Mouse (Mus musculus): ENCODE measurements around the gene Phf2.
A peak's percentile ranks its signal among the peaks of the same experiment; 100 is the strongest.

Gene Phf2

DNA sequence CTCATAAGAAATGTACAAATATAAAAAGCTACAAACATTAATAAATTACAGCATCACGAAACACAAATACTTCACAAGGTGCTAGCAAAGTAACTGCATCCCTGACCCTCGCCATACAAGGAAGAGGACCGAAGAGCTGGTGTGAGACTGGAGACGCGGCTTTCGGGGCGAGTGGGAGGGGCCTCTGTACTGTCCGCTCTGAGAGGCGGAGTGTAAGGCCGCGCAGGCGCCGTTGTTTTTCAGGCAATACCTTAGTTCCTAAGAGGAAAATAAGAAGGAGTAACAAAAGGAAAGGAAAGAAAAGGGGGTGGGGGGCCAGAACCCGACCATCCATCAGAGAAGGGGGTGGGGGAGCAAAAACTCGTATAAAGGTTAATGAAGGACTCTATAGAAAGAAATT lies 68.7 kb downstream of the Phf2 start:
- no peak for DNase-seq (ENCODE audit: low spot score)

- peak; percentile 72 for DNase-seq (ENCODE audit: low spot score)
These were observed 69.9 kb downstream of the Phf2 start for GRCm38 (mm10) chr13:48800850-48801546.

DNA sequence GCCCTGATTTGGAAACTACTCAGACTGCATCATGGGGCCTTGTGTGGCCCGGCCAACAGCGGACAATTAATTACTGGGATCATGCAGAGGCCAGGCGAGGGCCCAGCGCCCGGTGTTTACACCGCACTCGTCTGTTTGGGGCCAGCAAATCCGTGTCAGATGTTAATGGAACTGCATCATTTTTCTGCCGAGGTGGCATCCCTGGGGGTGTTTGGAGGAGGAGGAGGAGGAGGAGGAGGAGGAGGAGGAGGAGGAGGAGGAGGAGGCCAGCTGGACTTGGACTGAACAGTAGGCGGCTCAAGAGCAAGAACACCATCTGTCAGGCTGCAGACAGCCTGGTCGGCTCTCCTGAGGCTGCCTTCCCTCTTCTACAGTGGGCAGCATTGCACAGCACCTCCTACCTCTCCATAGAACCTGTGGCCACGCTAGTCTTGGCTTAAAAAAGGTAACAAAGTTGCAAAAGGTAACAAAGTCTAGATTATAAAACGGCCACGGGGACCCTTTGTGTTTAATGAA lies 72.6 kb downstream of the Phf2 start:
- peak; percentile 38 for DNase-seq (ENCODE audit: low spot score)

DNA sequence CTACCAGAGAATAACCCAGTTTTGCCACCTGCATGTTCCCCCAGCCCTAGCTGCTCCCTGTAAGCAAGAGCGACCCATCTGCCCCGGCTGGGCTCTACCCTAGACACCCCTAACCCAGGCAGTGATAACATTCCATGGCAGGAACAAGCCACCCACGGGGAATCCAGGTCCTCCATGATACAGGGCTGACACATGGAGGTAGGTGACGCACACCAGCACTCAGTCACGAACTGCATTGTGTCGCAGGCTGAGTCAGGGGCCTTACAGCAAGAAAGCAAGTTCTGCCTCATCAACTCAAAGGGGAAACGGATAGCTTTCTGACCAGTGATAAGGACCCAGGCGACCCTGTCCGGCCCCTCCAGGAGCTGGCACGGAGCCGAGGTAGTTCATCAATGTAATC lies 74.0 kb downstream of the Phf2 start:
- DNase-seq (ENCODE audit: low spot score): no peak

DNA sequence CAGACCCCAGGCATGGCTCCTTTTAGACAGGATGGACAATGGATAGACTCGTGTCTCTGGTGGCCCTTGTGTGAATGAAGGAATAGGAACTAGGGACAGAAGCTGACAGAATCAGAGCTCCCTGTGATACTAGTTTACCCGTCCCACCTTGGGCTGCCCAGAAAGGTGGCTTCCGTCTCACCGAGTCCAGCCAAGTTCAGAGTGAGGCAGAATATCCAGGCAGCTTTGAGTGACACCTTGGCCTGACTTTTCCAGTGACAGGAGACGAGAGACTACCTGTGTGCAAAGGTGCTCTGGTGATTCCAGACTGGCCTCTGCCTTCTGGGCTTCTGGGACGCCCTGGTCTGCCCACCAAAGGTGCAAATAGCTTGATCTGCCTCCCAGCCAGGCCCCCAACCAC lies 75.2 kb downstream of the Phf2 start:
- DNase-seq (ENCODE audit: low spot score): no peak

GRCm38 (mm10) chr13:48784594-48785298 lies 86.2 kb downstream of the Phf2 start:
- DNase-seq (ENCODE audit: low spot score): no peak

DNA sequence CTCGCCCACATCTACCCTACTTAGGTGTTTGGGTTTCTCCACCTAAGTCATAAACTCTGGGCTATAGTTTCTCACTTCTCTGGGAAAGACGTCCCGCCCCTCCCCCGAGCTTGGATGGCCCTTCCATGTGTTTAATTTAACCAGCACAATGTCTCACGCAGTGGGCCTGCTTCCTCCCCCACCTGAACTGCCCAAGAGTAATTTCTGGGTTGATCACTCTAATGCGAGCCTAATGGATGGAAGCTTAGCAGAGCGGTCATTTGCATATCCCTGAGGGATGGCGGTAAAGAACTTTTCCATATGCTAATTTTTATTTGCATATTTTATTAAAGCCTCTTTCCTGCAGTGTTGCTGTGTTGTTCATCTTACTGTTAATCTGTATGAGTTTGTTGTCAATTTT lies 86.8 kb downstream of the Phf2 start:
- DNase-seq (ENCODE audit: low spot score): no peak

DNA sequence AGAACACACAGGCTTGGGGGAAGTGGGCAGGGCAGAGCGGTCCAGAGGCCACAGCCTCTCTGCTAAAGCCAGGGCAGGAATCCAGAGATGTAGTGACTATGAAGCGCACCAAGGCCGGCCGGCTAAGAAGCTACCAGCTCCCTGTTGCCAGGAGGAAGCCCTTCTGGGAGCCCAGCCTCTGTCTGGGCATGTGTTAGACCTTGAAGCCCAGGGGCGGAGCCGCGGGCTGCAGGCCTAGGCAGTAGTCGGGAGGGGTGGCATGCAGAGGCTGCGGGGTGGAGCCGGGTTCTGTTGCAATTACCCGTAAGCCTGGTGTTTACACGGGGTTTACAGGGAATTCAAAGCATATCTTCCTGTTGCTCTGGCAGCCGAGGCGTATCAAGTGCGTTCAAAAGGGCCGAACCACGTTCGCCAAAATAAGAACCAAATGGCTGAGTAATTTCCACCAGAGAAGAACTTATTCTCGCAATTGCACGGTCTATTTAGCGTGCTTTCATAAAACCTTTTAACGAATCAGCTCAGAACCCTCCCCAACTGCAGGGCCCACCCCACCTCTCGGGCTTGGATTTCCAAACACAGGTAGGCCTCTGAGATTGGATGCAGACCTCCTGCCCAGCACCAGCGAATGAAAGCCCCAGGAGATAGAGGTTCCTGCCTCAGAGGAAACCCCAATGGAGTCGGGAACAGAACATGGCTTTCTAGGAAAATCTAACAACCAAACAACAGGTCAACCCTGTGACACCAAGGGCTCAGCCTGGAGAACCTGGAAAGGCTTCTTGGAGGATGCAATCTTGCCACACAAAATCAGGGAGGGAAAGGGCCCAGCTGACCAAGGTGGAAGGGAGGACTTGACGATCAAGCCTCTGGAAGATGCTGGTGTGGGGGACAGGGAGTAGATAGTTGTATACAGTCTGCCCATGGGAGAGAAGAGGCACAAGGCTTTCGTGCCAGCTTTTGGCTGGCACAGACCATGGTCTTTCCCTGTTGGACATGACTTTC lies 87.9 kb downstream of the Phf2 start:
- DNase-seq (ENCODE audit: low spot score): peak; percentile 40

- no peak for DNase-seq (ENCODE audit: low spot score)
These were observed 90.4 kb downstream of the Phf2 start for GRCm38 (mm10) chr13:48780345-48781010.

- DNase-seq (ENCODE audit: low spot score): no peak
These were observed 91.2 kb downstream of the Phf2 start for GRCm38 (mm10) chr13:48779592-48780344.

GRCm38 (mm10) chr13:48778138-48778537 lies 92.8 kb downstream of the Phf2 start:
- no peak for DNase-seq (ENCODE audit: low spot score)

DNA sequence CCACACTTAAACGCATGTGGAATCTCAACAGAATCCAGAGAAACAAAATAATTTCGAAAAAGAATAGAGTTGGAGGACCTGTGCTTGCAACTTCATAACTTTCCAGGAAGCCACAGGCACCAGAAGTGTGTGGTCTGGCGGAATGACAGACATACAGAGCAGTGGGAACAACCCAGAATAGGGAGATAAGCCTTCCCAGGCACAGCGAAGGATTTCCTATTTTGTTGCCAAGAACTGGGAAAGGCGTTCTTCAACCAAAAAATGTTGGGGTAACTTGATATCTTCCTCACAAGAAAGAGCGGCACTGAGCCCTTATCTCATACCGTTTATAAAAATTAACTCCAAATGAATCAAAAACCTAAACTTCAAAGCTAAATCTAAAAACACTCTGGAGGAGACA lies 96.4 kb downstream of the Phf2 start:
- DNase-seq (ENCODE audit: low spot score): no peak

GRCm38 (mm10) chr13:48768109-48768508 lies 102.8 kb downstream of the Phf2 start:
- DNase-seq (ENCODE audit: low spot score): no peak

GRCm38 (mm10) chr13:48763701-48764245 lies 107.1 kb downstream of the Phf2 start:
- DNase-seq (ENCODE audit: low spot score): no peak

DNA sequence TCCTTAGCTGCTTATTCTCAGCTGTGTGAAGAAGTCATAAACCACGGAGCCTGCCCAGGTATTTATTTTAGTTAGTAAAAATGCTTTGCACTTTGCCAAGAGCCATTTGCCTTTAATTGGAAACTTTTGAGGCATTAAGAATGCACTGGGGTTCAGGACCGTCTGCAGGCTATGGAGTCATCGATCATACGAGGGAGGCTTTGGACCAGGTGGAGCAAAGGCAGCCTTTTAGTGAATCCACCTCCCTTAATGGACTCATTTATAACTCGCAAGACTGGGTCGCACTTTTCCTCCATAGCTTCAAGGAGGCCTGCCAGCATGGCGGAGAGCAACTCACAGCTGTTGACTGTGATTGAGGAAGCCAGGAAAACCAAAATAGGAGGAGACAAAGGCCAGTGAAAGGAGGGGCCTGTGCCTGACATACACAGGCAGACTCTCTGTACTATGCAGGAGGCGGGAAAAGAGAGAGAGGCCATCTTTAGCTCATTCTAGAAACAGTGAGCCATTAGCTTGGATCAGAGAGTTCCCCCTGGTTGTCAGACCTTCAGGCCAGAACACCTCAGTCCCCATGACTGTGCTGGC lies 110.0 kb downstream of the Phf2 start:
- no peak for DNase-seq (ENCODE audit: low spot score)

DNA sequence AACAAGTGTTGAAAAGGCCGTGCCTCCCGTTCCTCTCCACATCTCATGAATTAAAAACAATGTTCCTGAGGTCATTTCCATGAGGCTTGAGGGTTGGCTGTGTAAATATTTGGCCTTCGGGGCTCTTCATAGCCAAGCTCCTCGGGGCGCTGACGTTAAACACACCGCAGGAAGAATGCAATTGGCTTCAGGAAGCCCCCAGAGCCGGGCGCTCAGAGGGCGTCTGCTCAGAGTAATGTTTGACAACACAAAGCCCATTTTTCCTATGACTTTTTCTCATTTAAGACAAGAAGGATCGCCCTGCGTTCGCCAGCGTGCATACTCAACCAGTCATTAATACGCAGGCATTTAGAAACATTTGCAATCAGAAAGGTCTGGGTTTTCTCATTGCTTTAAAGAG lies 114.2 kb downstream of the Phf2 start:
- DNase-seq (ENCODE audit: low spot score): no peak
